Mouse (Mus musculus) CH12.LX (cell line): ENCODE measurements around the gene Cbx4.

Source experiments
- BHLHE40 ChIP-seq: IDR thresholded peaks from 2 replicates; pipeline ENCODE4 v1.6.1; 2011; ENCODE audit warnings: mild to moderate bottlenecking, low read depth, low read length, improper control_type of control experiment
- CTCF ChIP-seq, 2 experiments: IDR thresholded peaks in 1 of 2; conservative IDR thresholded peaks in 1 of 2; 2 replicates each; pipeline ENCODE4 v1.5.1; 2011 to 2012; ENCODE audit warnings: low read depth in 2 of 2, low read length in 2 of 2, improper control_type of control experiment in 1 of 2, inconsistent platforms in 1 of 2, mild to moderate bottlenecking in 1 of 2, moderate library complexity in 1 of 2
- EP300 ChIP-seq: IDR thresholded peaks from 2 replicates; pipeline ENCODE4 v1.6.1; 2011; ENCODE audit warnings: low read length, improper control_type of control experiment
- JUND ChIP-seq: conservative IDR thresholded peaks from 2 replicates; pipeline ENCODE4 v1.6.1; 2011; ENCODE audit warnings: low read depth, low read length, improper control_type of control experiment
- KAT2A ChIP-seq: IDR thresholded peaks from 2 replicates; pipeline ENCODE4 v1.6.1; 2012; ENCODE audit warnings: low read length, improper control_type of control experiment, inconsistent platforms; ENCODE audit not compliant: insufficient replicate concordance
- MAX ChIP-seq: IDR thresholded peaks from 2 replicates; pipeline ENCODE4 v1.6.1; 2011; ENCODE audit warnings: low read length, improper control_type of control experiment
- MXI1 ChIP-seq: IDR thresholded peaks from 2 replicates; pipeline ENCODE4 v1.6.1; 2011; ENCODE audit warnings: mild to moderate bottlenecking, low read depth, low read length, improper control_type of control experiment
- NELFE ChIP-seq: IDR thresholded peaks from 2 replicates; pipeline ENCODE4 v1.6.1; 2011; ENCODE audit warnings: low read depth, low read length, improper control_type of control experiment
- POLR2A ChIP-seq: IDR thresholded peaks from 2 replicates; pipeline ENCODE4 v1.6.1; 2011; ENCODE audit warnings: low read depth, mild to moderate bottlenecking, improper control_type of control experiment, low read length
- RAD21 ChIP-seq: IDR thresholded peaks from 2 replicates; pipeline ENCODE4 v1.6.1; 2011; ENCODE audit warnings: low read depth, mild to moderate bottlenecking, low read length, improper control_type of control experiment, moderate library complexity
- SIN3A ChIP-seq: IDR thresholded peaks from 2 replicates; pipeline ENCODE4 v1.6.1; 2012; ENCODE audit warnings: low read length, improper control_type of control experiment, inconsistent platforms

- TF ChIP-seq RAD21, result no peak
- no peak for TF ChIP-seq KAT2A
- TF ChIP-seq CTCF (conservative IDR thresholded peaks at IDR 0.05 in 1 of 2, IDR thresholded peaks at IDR 0.05 in 1 of 2; ENCODE audit: low read depth in 2 of 2, low read length in 2 of 2), result no peak
- TF ChIP-seq SIN3A, result no peak
- no peak for TF ChIP-seq BHLHE40
- TF ChIP-seq NELFE, result no peak
- TF ChIP-seq POLR2A, result no peak
- TF ChIP-seq EP300, result no peak
- TF ChIP-seq MXI1, result no peak
- no peak for TF ChIP-seq JUND
- no peak for TF ChIP-seq MAX
Measured at GRCm38 (mm10) chr11:119079445-119079837, 6.6 kb downstream of the Cbx4 start.
